Mouse (Mus musculus): ENCODE data around the gene Gins3.
A peak's percentile ranks its signal among the peaks of the same experiment; 100 is the strongest.
"Not testable (repeated sequence)": the region's sequence is repeated elsewhere in the genome, so short reads cannot be mapped to it uniquely, and the experiment has no call there.

Gene Gins3

GRCm38 (mm10) chr8:95633262-95634062 is at the start of gene Gins3:
TSS of gene Gins3 (plus strand) at chr8:95633453.
- DNase-seq (ENCODE audit: low read depth, low spot score), result peak; percentile 82

GRCm38 (mm10) chr8:95587339-95587738 is 45.9 kb upstream of the Gins3 start:
- DNase-seq (ENCODE audit: low read depth, low spot score), result no peak

- DNase-seq (ENCODE audit: low read depth, low spot score), result no peak
Measured at GRCm38 (mm10) chr8:95589282-95589681, 44.0 kb upstream of the Gins3 start.

GRCm38 (mm10) chr8:95590539-95590938 is 42.7 kb upstream of the Gins3 start:
- DNase-seq (ENCODE audit: low read depth, low spot score), result no peak

- no peak for DNase-seq (ENCODE audit: low read depth, low spot score)
Measured at GRCm38 (mm10) chr8:95592131-95592780, 41.0 kb upstream of the Gins3 start.

GRCm38 (mm10) chr8:95593439-95594393 is 39.5 kb upstream of the Gins3 start:
- DNase-seq (ENCODE audit: low read depth, low spot score), result no peak

GRCm38 (mm10) chr8:95595131-95595530 is 38.1 kb upstream of the Gins3 start:
- DNase-seq (ENCODE audit: low read depth, low spot score), result no peak

- DNase-seq (ENCODE audit: low read depth, low spot score), result no peak
Measured at GRCm38 (mm10) chr8:95596841-95597241, 36.4 kb upstream of the Gins3 start.

- peak; percentile 22 for DNase-seq (ENCODE audit: low read depth, low spot score)
Measured at GRCm38 (mm10) chr8:95599861-95600260, 33.4 kb upstream of the Gins3 start.

GRCm38 (mm10) chr8:95601306-95601705 is 31.9 kb upstream of the Gins3 start:
- DNase-seq (ENCODE audit: low read depth, low spot score), result no peak

- no peak for DNase-seq (ENCODE audit: low read depth, low spot score)
Measured at GRCm38 (mm10) chr8:95602168-95602567, 31.1 kb upstream of the Gins3 start.

GRCm38 (mm10) chr8:95606509-95606908 is 26.7 kb upstream of the Gins3 start:
- DNase-seq (ENCODE audit: low read depth, low spot score), result not testable (repeated sequence)

GRCm38 (mm10) chr8:95607210-95607609 is 26.0 kb upstream of the Gins3 start:
- no peak for DNase-seq (ENCODE audit: low read depth, low spot score)

GRCm38 (mm10) chr8:95609406-95609805 is 23.8 kb upstream of the Gins3 start:
- no peak for DNase-seq (ENCODE audit: low read depth, low spot score)

- no peak for DNase-seq (ENCODE audit: low read depth, low spot score)
Measured at GRCm38 (mm10) chr8:95610749-95611148, 22.5 kb upstream of the Gins3 start.

- no peak for DNase-seq (ENCODE audit: low read depth, low spot score)
Measured at GRCm38 (mm10) chr8:95611769-95612168, 21.5 kb upstream of the Gins3 start.

GRCm38 (mm10) chr8:95616383-95616782 is 16.9 kb upstream of the Gins3 start:
- no peak for DNase-seq (ENCODE audit: low read depth, low spot score)

- no peak for DNase-seq (ENCODE audit: low read depth, low spot score)
Measured at GRCm38 (mm10) chr8:95620046-95620445, 13.2 kb upstream of the Gins3 start.

- no peak for DNase-seq (ENCODE audit: low read depth, low spot score)
Measured at GRCm38 (mm10) chr8:95624833-95625232, 8.4 kb upstream of the Gins3 start.

- no peak for DNase-seq (ENCODE audit: low read depth, low spot score)
Measured at GRCm38 (mm10) chr8:95632840-95633239, 413 bp upstream of the Gins3 start.

GRCm38 (mm10) chr8:95634063-95634340 is 749 bp downstream of the Gins3 start:
- no peak for DNase-seq (ENCODE audit: low read depth, low spot score)

- DNase-seq (ENCODE audit: low read depth, low spot score), result no peak
Measured at GRCm38 (mm10) chr8:95644942-95645341, 11.7 kb downstream of the Gins3 start.
